Mouse (Mus musculus) heart, embryonic 10.5 days (tissue): ENCODE results near the gene Oit3. TPM values are rescaled to one million over a fixed set of nuclear protein-coding genes. Genes with fewer than 3 reads are reported as not detected.
A peak's percentile ranks its signal among the peaks of the same experiment; 100 is the strongest.
"Not testable (repeated sequence)": the region's sequence is repeated elsewhere in the genome, so short reads cannot be mapped to it uniquely, and the experiment has no call there.

ENCODE experiments used
- DNase-seq: peaks from one replicate; pipeline ENCODE4 v3.0.0-alpha.2; 2017; ENCODE audit warnings: low spot score
- H3K27ac ChIP-seq: fragments of 300-500 bp; sonication (generic); 2 replicates; pipeline ENCODE4 v1.5.1; 2016; ENCODE audit warnings: mild to moderate bottlenecking
- H3K27me3 ChIP-seq: fragments of 300-500 bp; sonication (generic); 2 replicates; pipeline ENCODE4 v1.6.1; 2016; ENCODE audit warnings: mild to moderate bottlenecking; ENCODE audit not compliant: poor library complexity, insufficient read depth, severe bottlenecking
- H3K36me3 ChIP-seq: fragments of 300-500 bp; sonication (generic); 2 replicates; pipeline ENCODE4 v1.6.1; 2016; ENCODE audit warnings: mild to moderate bottlenecking, moderate library complexity
- H3K4me1 ChIP-seq: fragments of 300-500 bp; sonication (generic); 2 replicates; pipeline ENCODE4 v1.6.1; 2016; ENCODE audit warnings: mild to moderate bottlenecking
- H3K4me3 ChIP-seq: fragments of 300-500 bp; sonication (generic); 2 replicates; pipeline ENCODE4 v1.5.1; 2016; ENCODE audit warnings: mild to moderate bottlenecking, moderate library complexity
- H3K9me3 ChIP-seq: fragments of 300-500 bp; sonication (generic); 2 replicates; pipeline ENCODE4 v1.6.1; 2016; ENCODE audit warnings: mild to moderate bottlenecking, moderate library complexity
- WGBS: fragments of 180-500 bp; shearing (Covaris S2); methylation state at CpG from one replicate; pipeline ENCODE4 v1.1.7; 2016; 5-methylcytosine and 5-hydroxymethylcytosine counted together
- polyA plus RNA-seq: library from polyadenylated mRNA; unstranded; fragments of >200 nt; fragmentation: Nextera tagmentation; extraction: Ambion mirVana; gene quantifications from 2 replicates; pipeline ENCODE4 v1.2.1, GENCODE M21; 2016

The Oit3 gene
- polyA plus RNA-seq, 1 experiment from 2014 or later: 14.2 TPM

DNA sequence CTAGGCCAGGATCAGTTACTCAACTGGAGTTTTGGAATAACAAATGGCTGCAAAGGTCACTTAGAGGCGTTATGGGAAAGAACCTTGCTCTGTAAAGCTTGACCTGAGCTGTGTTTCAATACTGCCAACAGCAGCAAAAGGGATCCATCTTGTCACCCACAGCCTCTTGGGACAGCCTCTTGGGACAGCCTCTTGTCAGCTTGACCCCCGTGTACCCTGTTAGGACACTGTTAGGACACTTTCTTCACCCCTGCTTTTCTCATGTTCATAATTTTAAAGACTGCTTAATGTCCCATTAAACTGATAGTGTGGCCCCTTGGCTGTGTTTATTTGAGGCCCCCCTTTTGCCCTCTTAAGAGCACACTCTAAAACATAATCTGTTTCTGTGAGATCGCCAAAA, 17.1 kb downstream of the Oit3 start:
- no peaks in the 10 kb centered on the region for H3K27me3 ChIP-seq
- 77% methylated on average over 3 of the region's 3 CpGs for WGBS
- no peak overlapping the region for H3K4me3 ChIP-seq
- peaks cover 22% of the 10 kb centered on the region for H3K4me1 ChIP-seq
- no peak for DNase-seq
- H3K9me3 ChIP-seq: no peaks in the 10 kb centered on the region
- H3K27ac ChIP-seq: no peak overlapping the region
- H3K36me3 ChIP-seq: no peaks in the 10 kb centered on the region

DNA sequence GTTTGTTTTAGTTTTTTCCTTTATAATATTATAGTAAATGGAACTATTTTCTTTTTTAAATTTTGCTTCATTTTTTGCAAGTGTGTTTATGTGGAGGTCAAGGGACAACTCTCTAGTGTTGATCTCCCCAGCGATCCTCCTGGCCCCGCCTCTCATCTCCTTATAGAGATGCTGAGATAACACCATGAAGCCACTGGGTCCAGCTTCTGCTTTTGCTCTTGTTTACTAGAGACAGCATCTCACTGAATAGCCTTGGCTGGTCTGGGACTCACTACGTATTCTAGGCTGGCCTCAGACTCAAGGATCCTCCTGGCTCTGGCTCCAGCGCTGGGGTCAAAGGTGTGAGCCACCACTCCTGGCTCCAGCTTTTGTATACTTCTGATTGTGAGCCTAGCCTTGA, 22.1 kb downstream of the Oit3 start:
- Histone ChIP-seq H3K9me3 (no peaks in the 10 kb centered on the region), H3K4me1 (peaks cover 12% of the 10 kb centered on the region; the same call in 1 of the 2 replicates), H3K27me3 (no peaks in the 10 kb centered on the region), H3K36me3 (no peaks in the 10 kb centered on the region), H3K27ac (no peak overlapping the region), H3K4me3 (no peak overlapping the region)
- WGBS: 81% methylated on average over 4 of the region's 4 CpGs
- no peak for DNase-seq

DNA sequence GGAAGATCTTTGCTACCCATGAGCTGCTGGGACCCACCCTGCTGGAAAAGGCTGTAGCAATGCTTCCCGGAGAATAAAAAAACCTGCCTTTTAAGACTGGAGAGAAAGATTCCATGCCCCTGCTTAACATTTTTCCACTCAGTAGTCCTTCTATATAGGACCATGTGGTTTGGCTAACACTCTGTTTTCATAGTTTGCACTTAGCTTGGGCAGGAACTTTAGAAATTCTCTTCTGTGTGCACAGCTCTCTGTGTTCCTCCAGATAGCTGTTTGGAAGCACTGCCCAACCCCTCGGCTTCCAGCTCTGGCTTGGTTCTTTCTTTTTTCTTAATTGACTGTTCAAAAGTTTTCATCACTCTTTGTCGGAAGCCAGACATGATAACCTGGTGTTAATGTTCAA, 25.0 kb downstream of the Oit3 start:
- no peaks in the 10 kb centered on the region for H3K36me3 ChIP-seq
- H3K4me1 ChIP-seq: 0 out of 2 replicates have a peak, but pooled peaks cover 4% of the 10 kb centered on the region
- no peak overlapping the region for H3K4me3 ChIP-seq
- no peaks in the 10 kb centered on the region for H3K27me3 ChIP-seq
- DNase-seq: no peak
- 58% methylated on average over 3 of the region's 3 CpGs for WGBS
- H3K27ac ChIP-seq: no peak overlapping the region
- H3K9me3 ChIP-seq: no peaks in the 10 kb centered on the region

- Histone ChIP-seq H3K27ac (no peak overlapping the region), H3K36me3 (no peaks in the 10 kb centered on the region), H3K27me3 (no peaks in the 10 kb centered on the region), H3K4me3 (no peak overlapping the region), H3K4me1 (0 out of 2 replicates have a peak, but pooled peaks cover 4% of the 10 kb centered on the region), H3K9me3 (no peaks in the 10 kb centered on the region)
- no peak for DNase-seq
- WGBS: 84% methylated on average over 4 of the region's 4 CpGs
These were observed 27.9 kb downstream of the Oit3 start for GRCm38 (mm10) chr10:59413711-59414110.

- no peaks in the 10 kb centered on the region for H3K27me3 ChIP-seq
- H3K36me3 ChIP-seq: no peaks in the 10 kb centered on the region
- no peaks in the 10 kb centered on the region for H3K9me3 ChIP-seq
- 71% methylated on average over 12 of the region's 12 CpGs for WGBS
- no peak for DNase-seq
- H3K27ac ChIP-seq: no peak overlapping the region
- H3K4me3 ChIP-seq: no peak overlapping the region
- no peaks in the 10 kb centered on the region for H3K4me1 ChIP-seq
These were observed 31.3 kb downstream of the Oit3 start for GRCm38 (mm10) chr10:59410264-59410663.

DNA sequence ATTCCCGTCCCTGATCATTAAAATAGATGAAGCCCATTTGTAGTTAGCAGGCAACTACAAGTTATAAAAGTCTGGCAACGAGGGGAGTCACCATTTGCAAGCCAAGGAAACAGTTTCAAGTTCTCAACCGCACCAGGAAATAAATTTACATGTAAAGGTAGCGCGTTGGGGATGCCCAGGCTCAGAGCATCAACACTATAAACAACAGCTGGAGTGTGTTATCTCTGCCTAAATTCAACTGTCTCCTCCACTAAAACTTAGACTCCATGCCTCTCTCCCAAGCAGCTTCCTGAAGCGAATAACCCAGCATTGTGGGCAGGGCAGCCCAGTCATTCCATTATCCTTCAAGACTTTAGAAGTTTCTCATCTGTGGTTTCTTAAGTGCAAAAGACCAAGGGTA, 33.1 kb downstream of the Oit3 start:
- DNase-seq: no peak
- Histone ChIP-seq H3K4me1 (peaks cover 11% of the 10 kb centered on the region), H3K27ac (no peak overlapping the region), H3K27me3 (no peaks in the 10 kb centered on the region), H3K9me3 (no peaks in the 10 kb centered on the region), H3K36me3 (no peaks in the 10 kb centered on the region), H3K4me3 (no peak overlapping the region)
- WGBS: 73% methylated on average over 6 of the region's 6 CpGs

DNA sequence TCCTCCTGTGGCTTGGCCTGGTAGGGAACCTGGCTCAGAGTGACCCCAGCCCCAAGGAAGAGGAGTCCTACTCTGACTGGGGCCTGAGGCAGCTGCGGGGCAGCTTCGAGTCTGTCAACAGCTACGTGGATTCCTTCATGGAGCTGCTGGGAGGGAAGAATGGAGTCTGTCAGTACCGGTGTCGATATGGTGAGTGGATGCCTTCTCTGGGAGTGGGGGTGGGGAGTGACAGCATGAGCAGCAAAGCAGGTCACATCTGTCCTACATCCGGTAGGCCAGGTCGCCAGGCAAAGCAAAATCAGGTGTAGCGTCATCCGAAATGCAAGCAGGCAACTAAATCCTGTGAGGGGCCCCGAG, 37.8 kb downstream of the Oit3 start:
- Histone ChIP-seq H3K9me3 (peaks cover 2% of the 10 kb centered on the region; the same call in 1 of the 2 replicates), H3K36me3 (no peaks in the 10 kb centered on the region), H3K4me3 (peak overlapping the region; percentile 40), H3K27ac (peak overlapping the region; percentile 85), H3K27me3 (no peaks in the 10 kb centered on the region), H3K4me1 (peaks cover 21% of the 10 kb centered on the region)
- 35% methylated on average over 10 of the region's 10 CpGs for WGBS
- no peak for DNase-seq

GRCm38 (mm10) chr10:59402899-59403792, 38.4 kb downstream of the Oit3 start, which contains the start of gene Pla2g12b:
Gene Pla2g12b, plus strand, starts transcription at chr10:59403660.
- no peak for DNase-seq
- peak within 1 kb of the TSS; percentile 85 for H3K27ac ChIP-seq
- WGBS: 40% methylated on average over 21 of the region's 21 CpGs
- H3K9me3 ChIP-seq: peaks cover 2% of the 10 kb centered on the region; the same call in 1 of the 2 replicates
- H3K4me3 ChIP-seq: peak within 1 kb of the TSS; percentile 40
- no peaks in the 10 kb centered on the region for H3K27me3 ChIP-seq
- no peaks in the 10 kb centered on the region for H3K36me3 ChIP-seq
- peaks cover 21% of the 10 kb centered on the region for H3K4me1 ChIP-seq

DNA sequence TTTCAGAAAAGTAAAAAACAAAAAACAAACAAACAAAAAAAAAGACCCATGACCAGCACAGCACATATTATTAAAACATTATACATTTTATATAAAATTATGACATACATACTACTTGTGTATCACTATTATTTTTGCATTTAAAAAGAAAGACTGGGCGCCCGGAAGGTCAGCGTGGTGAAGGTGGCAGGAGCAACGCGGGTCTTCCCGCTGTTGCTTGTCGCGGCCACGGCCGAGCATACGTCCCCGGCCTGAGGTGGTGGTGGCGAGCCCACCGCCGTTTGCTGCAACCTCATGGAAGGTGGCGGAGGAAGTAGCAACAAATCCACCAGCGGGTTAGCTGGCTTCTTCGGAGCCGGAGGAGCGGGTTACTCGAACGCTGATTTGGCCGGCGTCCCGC, 46.1 kb downstream of the Oit3 start, which contains the start of gene Gm10273:
Gene Gm10273, plus strand, starts transcription at position 172 of the 400 bp plus-strand sequence.
- not testable (repeated sequence) for H3K36me3 ChIP-seq, DNase-seq, H3K4me3 ChIP-seq, H3K27ac ChIP-seq, H3K27me3 ChIP-seq, H3K9me3 ChIP-seq
- H3K4me1 ChIP-seq: peaks cover 19% of the 10 kb centered on the region
- 84% methylated on average over 12 of the region's 25 CpGs for WGBS

DNA sequence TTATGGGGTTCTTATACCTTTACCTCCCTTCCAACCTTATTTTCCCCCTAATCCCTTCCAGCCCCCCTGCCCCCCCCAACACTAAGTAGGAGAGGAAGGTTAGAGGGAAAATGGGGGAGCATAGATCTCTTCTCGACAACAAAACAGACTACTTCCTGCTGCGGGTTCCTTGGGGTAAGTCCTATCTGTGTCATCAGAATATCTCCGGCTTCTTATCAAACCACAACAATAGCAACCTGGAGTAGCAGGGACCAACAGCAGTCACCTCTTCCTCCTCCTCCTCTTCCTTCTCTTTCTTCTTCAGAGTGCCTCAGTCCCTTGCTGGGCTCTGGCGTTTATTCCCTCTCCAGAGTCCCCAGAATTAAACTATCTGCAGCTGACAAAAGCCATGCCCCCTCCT, 49.7 kb downstream of the Oit3 start:
- peaks cover 17% of the 10 kb centered on the region for H3K4me1 ChIP-seq
- 21% methylated on average over 4 of the region's 4 CpGs for WGBS
- no peak overlapping the region for H3K4me3 ChIP-seq
- DNase-seq: no peak
- peaks cover 3% of the 10 kb centered on the region; the same call in 1 of the 2 replicates for H3K36me3 ChIP-seq
- no peak overlapping the region for H3K27ac ChIP-seq
- no peaks in the 10 kb centered on the region for H3K27me3 ChIP-seq
- H3K9me3 ChIP-seq: 0 out of 2 replicates have a peak, but pooled peaks cover 4% of the 10 kb centered on the region

DNA sequence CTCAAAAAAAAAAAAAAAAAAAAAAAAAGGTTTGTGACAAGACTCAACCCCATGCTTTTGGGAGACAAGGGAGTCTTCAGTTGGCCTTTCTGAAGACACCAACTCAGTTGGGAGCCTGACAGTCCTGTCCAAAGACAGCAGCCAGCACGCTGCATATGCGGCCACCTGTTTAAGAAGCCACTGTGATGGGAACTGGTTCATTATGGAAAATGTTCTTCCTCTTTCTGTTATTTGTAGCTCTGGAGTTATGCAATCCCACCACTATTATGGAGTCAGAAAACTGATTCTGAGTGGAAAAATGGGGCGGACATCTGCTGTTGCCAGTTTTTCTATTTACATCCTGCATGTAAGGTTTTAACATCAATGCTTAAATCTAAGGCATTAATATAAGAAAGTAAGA, 51.9 kb downstream of the Oit3 start:
- peaks cover 3% of the 10 kb centered on the region; the same call in 1 of the 2 replicates for H3K36me3 ChIP-seq
- peaks cover 17% of the 10 kb centered on the region for H3K4me1 ChIP-seq
- 0 out of 2 replicates have a peak, but pooled peaks cover 4% of the 10 kb centered on the region for H3K9me3 ChIP-seq
- H3K27me3 ChIP-seq: no peaks in the 10 kb centered on the region
- DNase-seq: no peak
- 92% methylated on average over 3 of the region's 3 CpGs for WGBS
- no peak overlapping the region for H3K27ac ChIP-seq
- H3K4me3 ChIP-seq: no peak overlapping the region

DNA sequence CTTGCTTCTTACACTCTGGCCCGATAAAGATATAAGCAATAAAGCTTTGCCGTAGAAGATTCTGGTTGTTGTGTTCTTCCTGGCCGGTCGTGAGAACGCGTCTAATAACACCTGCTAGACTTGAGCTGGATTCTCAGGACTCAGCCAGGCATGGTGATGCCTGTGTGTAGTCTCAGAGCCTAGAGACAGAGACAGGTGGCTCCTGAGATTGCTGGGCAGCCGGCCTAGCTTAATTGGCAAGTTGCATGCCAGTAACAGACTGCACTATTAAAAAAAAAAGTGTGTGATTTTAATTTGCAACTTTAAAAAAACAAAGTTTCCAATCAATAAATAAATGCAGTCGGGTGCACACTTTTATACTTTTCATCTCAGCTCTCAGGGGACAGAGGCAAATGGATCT, 54.6 kb downstream of the Oit3 start:
- Histone ChIP-seq H3K27me3 (no peaks in the 10 kb centered on the region), H3K9me3 (0 out of 2 replicates have a peak, but pooled peaks cover 4% of the 10 kb centered on the region), H3K4me3 (no peak overlapping the region), H3K36me3 (peaks cover 3% of the 10 kb centered on the region; the same call in 1 of the 2 replicates), H3K27ac (no peak overlapping the region), H3K4me1 (peaks cover 4% of the 10 kb centered on the region)
- WGBS: 93% methylated on average over 8 of the region's 8 CpGs
- DNase-seq: no peak

GRCm38 (mm10) chr10:59381563-59381962, 60.0 kb downstream of the Oit3 start:
- not testable (repeated sequence) for DNase-seq, H3K27ac ChIP-seq, H3K4me3 ChIP-seq, H3K9me3 ChIP-seq, H3K27me3 ChIP-seq, H3K36me3 ChIP-seq
- H3K4me1 ChIP-seq: peaks cover 12% of the 10 kb centered on the region; the same call in 1 of the 2 replicates
- WGBS: 93% methylated on average over 6 of the region's 10 CpGs
